Mouse (Mus musculus) left cerebral cortex, postnatal 10 days (tissue): ENCODE results near the gene Cpsf3. TPM values are rescaled to one million over a fixed set of nuclear protein-coding genes. Genes with fewer than 3 reads are reported as not detected.
A peak's percentile ranks its signal among the peaks of the same experiment; 100 is the strongest.

Experiments used
- DNase-seq, 2 experiments: peaks; one replicate each; pipeline ENCODE4 v3.0.0; 2021 to 2022; ENCODE audit warnings: low spot score in 2 of 2, mixed read lengths in 1 of 2; ENCODE audit errors: extremely low spot score in 1 of 2
- intact Hi-C: fragments of 180-260 bp; cut with DNase I; formaldehyde crosslinking; loops from one replicate; pipeline ENCODE4 v1.15.1; 2025
- total RNA-seq, 2 experiments: library from RNA; stranded (reverse); gene quantifications; 2 replicates each; pipeline ENCODE4 v1.2.3; 2021

Gene Cpsf3
- total RNA-seq: 10 to 100 TPM; 48.4 to 49.3 TPM

DNA sequence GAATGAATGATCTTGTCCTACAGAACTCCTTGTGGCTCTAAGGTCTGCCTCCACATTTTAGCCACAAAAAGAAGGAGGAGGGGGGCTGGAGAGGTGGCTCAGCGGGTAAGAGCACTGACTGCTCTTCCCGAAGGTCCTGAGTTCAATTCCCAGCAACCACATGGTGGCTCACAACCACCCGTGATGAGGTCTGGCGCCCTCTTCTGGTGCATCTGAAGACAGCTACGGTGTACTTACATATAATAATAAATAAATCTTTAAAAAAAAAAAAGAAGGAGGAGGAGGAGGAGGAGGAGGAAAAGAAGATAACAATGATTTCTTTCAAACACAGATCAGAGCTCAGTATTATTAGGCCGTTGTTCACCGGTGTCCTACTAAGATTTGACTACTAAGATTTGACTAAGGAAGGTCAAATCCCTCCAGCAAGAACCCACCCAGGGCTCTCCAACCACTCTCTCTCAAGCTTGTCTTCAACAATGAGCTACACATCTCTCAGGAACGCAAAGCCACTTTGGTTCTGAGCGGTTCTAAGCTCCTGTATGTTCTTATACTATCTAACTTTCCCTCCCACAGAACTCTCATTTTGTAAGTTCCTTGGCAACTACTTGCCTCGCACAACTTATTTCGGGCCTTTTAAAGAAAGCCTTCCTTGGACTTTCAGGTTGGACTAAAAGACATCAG, at the start of gene Cpsf3:
TSS of gene Cpsf3 (plus strand) at position 631 of the 681 bp plus-strand sequence.
- DNase-seq: no peak
- intact Hi-C loops: no loop called here

DNA sequence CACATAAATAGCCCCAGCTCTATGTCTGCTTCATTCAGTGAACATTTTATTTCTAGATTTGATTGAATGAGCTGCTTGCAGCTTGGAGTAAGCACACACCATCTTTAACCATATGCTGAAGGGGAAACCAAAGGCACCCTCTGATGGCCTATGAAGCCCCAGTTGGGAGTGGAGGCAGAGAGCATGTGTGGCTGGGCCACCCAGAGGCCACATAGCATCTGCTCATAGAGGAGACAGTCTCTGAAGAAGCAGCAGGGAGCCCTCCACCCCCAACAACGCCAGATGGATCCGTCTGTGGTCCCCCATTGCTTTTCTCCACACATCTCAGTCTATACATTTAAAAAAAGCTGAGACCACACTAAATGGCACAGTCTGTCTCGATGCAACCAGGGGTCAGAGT, 43.2 kb upstream of the Cpsf3 start:
- no peak for DNase-seq
- intact Hi-C loops: no loop called here

DNA sequence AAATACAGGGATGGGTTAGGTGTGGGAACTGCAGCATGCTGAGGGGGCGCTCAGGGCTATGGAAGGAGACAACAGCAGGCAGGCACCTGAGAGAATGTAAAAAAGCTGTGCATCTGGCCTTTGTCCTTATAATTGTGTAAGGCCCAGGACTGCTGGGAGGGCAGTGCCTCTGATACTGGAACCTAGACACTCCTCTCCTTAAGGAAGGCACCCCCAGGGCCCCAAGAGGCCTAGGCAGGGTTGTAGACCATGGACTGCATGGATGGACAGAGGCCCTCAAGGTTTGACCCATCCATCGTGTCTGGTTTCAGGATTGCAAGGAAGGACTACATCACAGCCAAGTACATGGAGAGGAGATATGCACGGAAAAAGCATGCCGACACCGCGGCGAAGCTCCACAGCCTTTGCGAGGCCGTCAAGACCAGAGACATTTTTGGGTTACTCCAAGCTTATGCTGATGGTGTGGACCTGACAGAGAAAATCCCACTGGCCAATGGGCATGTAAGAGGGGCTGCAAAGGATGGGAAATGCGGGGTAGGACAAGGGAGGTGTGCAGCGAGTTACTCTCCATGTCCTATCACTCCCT, 40.7 kb upstream of the Cpsf3 start:
- intact Hi-C loops: no loop called here

DNA sequence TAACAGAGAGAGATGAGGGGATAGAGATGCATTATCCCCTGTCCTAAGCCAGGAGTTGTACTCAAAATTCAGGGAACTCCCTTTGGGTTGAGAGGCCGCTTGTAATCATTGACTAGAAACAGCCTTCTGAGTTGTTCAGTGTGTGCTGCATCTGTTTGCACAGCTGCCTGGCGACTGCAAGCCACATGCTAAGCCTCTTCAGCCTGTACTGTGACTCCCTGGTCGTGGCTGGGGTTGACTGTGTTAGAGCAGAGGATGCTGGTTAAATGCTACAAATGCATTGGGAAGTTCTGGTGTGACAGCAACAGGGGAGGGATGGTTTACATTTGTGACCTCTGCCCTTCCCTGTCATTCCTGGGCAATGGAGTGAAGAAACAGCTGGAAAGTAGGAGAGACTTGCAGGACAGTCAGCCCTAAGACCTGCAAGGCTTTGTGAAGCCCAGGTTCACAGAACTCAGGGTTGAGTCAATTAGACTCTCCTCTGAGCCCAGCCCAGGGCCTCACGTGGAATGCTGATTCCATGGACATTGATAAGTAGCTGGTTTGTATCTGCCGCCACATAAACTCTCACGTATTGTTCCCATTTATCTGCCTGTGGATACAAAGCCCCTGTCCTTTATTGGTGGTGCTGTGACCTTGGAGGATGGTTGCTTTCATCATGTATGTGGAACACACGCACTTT, 37.3 kb upstream of the Cpsf3 start:
- intact Hi-C loops: no loop called here
- no peak for DNase-seq

More for the DNA sequence above, 40.7 kb upstream of the Cpsf3 start:
- no peak for DNase-seq

DNA sequence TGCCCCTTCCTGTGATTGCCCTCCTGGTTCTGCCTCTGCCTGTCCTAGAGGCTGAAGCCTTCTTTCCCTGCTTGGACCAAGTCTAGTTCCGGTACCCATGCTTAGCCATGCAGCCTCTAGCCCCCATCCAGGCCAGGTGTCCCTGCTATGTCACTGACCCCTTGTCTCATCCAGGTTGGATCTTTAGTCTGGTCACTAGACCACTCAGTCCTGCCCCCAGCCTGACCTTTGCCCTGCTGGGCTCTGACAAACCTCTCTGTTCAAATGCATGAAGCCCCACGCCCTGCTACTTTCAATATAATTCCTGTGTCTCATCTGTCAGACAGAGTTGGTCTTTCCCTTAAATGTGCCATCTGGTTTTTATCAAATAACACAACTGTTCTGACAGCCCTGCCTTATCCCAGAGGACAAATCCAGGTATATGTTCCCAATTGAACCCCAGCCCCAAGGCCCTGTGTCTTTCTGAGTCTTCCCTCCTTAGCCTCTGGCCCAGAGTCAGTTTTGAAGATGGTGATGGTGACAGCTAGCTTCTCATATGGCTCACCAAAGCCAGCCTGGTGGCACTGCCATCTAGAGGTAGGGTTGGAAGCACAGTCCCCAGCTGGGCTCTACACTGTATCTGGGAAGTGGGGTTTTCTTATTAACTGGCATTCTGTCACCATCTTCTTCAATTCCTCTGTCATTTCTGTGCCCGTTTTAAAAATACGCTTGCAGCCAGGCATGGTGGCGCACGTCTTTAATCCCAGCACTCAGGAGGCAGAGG, 24.5 kb upstream of the Cpsf3 start:
- intact Hi-C loops: loop anchor here (10.0 kb wide), 1 partner anchor 186 kb away; no protein-coding TSS in a partner anchor
- DNase-seq: no peak

DNA sequence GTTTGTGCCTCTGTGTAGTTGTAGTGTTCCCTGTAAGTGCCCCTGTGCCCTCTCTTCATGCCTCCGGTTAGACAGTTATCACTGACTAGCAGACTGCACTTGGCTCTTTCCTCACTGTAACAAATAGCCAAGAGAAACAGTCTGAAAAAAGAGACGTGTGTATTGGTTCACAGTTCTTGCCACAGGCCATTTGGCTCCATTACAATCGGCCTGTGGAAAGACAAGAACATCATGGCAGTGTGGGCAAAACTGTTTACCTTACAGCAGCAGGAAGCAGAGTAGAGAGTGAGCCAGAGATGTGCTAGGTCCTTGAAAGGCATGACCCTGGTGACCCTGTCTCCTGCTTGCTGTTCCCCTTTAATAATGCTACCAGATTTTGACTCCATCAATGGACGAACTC, 23.7 kb upstream of the Cpsf3 start:
- no peak for DNase-seq
- intact Hi-C loops: loop anchor here (10.0 kb wide), 1 partner anchor 187 kb away; no protein-coding TSS in a partner anchor

DNA sequence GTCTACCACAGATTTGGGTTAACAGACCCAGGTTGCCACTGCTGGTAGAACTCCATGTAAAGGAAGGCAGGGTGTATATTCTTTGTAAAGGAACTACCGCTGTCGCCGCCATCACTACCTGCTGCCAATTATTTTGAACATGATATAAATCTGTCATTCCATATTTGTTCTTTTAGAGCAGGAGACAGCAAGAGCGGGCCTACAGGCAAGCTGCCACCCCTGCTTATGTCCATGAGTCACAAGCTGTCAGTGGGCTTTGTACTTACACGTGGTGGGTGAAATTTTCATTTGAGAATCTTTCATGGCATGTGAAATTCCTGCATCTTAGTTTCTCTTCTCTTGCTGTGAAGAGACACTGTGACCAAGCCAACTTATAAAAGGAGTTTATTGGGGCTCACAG, 21.9 kb upstream of the Cpsf3 start:
- intact Hi-C loops: loop anchor here (10.0 kb wide), 1 partner anchor 188 kb away; no protein-coding TSS in a partner anchor
- DNase-seq: no peak

DNA sequence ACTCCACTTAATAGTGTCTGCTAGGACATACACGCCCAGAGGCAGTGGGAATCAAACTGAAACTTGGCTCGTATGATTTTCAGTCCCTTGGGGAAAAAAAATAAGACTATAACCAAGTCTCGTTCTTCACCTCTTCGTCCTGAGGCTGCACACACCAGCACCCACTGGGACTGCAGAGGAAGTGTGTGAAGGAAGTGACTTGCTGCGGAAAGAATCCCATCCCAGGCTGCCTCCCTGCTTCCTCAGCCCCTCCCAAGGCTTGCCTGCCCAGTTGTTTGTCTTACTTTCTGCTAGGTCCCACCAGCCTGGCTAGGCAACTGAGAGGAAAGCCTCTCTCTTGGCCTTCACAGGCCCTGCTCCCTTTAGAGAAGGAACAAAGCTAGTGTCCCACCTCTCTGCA, 20.9 kb upstream of the Cpsf3 start:
- DNase-seq: peak in 1 of 2 experiments; percentile 42
- intact Hi-C loops: loop anchor here (10.0 kb wide), 1 partner anchor 189 kb away; no protein-coding TSS in a partner anchor

DNA sequence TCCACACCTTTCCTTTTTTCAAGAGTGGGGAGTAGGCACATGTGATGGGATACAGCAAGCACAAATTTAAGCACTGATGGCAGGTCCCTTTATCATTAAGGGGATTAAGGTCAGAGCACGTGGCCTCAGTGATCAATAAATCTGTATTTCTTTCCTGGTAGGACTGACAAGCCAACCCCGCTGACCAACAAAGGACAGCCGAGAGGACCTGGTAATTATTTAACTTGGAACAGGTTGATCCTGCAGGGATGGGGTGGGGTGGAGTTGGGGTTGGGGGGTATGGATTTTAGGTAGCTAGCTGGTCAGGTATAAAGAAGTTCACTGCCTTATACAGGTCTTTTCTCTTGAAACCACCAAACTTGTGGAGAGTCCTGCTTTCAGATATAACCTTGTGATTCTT, 20.2 kb upstream of the Cpsf3 start:
- intact Hi-C loops: loop anchor here (10.0 kb wide), 1 partner anchor 190 kb away; no protein-coding TSS in a partner anchor
- no peak for DNase-seq

DNA sequence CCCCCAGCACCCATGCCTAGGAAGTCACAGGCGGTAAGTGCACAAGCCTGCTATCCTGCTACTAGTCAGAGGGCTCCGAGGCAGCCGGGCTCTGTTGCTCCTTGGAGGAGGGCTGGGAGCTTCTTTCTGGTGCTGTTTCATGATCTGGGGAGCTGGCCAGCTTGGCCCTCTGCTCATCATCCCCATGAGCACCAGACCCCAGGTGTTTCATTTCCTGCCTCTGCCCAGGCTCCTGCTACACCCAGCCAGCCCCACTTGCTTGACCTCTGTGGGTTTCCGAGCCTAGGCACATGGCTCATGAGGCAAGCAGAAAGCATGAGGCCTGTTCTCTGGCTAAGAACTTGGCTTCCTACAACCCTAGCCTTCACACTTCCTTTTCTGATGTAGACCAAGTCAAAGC, 19.7 kb upstream of the Cpsf3 start:
- DNase-seq: no peak
- intact Hi-C loops: loop anchor here (10.0 kb wide), 1 partner anchor 191 kb away; no protein-coding TSS in a partner anchor

DNA sequence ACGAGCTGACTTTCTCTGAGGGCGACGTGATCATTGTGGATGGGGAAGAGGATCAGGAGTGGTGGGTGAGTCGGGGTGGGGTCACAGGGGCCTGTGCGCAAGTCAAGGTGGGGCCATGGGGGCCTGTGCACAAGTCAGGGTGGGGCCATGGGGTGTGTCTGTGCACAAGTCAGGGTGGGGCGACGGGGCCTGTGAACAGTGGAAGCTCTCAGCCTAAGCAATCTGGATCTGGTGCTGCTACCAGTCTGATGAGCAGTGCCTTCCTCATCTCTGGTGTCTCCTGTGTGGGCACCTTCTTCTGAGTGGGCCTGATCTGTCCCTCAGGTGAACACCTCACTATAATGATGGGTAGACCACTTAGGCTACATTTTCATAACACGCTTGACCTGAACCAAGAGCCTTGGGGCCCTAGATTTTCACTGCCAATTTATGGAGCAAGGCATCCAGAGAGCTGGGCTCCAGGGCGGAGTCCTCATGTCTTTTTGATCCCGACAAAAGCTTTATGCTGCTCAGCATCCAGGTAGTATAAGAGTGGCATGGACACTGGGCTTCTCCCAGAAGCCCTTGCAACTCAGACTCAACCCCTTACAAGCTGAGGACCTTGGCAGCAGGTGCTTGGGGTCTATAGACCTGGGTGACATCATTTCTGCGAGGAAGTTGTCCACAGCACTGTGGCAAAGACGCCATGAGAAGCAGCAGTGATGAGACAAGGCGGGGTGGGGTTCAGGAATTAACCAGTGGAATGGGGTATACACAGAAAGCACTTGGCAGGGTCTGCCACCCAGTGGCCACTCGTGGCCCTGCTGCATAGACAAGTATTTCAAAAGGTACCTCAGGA, 19.0 kb upstream of the Cpsf3 start:
- peak; percentile 71 to 81 for DNase-seq
- intact Hi-C loops: loop anchor here (2.0 to 10.0 kb wide), 2 partner anchors 155 to 191 kb away; no protein-coding TSS in a partner anchor

DNA sequence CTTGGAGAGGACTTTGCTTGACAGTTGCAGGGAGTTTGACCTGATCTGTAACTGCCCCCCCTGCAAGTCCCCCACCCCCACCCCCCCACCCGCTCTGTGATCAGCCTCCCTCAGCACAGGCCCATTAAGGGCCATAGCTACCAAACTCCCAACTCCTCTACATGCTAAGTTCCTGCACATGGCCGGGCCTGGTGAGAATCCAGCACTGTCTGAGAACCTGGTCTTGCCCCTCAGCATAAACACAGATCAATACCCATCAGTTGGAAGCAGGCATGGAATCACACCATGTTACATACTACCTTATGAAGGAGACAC, 18.4 kb upstream of the Cpsf3 start:
- DNase-seq: no peak
- intact Hi-C loops: loop anchor here (2.0 to 10.0 kb wide), 2 partner anchors 156 to 192 kb away; no protein-coding TSS in a partner anchor

DNA sequence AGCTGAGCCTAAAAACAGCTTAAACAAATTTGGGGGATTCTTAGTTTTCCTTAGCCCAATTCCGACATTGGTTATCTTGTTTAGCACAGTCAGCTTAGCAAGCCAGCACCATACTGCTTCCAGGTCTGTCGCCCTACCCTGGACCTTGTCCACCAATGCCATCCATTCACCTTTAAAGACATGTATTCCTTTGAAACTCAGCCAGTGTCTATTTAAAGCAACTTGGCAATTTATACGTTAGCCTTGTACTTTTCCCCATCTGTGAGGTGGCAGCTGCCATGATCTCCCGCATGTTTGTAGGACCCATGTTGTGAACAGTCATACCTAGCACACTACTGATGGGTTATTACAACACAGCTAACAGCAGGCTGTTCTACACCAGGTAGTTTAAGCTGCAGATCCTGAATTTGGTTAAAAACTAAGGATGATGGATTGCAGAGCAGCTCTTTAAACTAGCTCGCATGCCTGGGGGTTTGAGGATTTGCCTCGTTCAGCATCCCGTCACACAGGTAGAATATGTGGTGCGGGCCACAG, 17.0 kb upstream of the Cpsf3 start:
- intact Hi-C loops: loop anchor here (10.0 kb wide), 1 partner anchor 193 kb away; no protein-coding TSS in a partner anchor
- no peak for DNase-seq

DNA sequence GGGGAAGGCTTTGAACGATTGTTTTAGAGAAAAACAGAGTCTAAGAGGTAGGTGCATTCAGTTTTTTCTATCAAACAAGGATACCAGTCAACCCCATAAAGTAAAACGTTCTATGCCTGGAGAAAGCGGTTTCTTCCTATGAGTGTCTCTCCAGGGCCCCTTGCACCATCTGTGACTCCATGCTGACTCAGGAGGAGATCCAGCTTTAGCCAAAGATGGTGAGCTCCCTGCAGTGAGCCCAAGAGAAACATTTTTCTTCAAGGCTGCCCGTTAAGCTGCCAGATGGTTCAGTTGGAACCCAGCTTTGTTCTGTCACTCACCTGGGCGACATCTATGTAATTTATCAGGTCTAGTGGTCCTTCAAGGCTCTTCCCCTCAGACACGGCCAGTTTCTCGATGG, 10.7 kb upstream of the Cpsf3 start:
- intact Hi-C loops: no loop called here
- no peak for DNase-seq

DNA sequence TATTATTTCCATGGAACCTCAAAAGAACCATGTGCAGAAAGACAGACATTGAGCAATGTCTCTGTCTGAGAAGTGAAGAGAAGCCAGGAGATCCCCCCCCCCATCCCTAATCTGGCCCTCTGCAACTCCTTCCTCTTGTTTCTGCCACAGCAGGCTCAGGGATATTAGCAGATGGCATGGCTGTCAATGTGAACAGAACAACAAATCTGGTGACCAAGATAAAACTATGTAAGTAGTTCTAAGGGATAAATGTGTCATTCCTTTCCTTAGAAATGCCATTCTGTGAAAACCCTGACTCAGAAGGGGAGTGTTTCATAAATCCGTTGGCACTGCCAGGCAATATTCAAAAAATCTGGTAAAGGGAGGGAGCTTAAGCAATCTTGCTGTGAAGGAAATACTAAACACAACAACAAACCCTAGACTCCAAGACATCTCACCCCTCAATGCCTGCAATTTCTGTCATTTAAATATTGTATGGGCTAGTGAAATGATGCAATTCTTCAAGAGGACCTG, 7.8 kb upstream of the Cpsf3 start:
- no peak for DNase-seq
- intact Hi-C loops: no loop called here

DNA sequence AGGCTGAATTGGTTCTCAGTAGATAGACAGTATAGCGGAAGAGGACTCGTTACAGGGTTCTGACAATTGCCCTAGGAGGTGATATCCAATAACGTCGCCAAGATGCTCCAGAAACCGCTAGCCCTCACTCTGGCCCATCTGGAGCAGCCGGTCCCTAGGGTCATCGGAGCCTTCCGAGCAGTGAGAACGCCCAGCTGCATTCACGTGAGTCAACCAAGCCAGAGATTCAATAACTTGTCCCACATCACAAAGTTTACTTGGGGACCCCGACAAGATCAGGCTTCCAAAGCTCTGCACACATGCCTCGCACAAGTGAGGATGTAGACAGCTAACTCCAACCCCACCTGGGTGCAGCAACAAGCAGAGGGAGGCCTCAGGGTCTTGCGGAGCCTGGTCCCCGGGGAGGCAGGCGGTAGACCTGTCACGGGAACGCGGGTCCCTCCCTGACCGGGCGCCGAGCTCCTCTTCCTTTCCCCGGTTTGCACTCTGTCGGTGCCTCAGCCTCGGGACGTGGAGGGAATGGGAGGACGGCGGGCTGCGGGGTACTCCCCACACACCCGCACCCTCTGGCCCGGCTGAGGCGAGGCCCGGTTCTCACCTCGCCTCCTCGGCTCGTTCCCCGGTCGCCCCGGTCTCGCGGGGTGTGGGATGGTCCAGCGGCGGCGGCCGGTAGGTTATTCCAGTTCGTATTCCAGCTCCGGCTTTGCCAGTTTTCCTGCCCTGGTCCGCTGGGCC, 484 bp downstream of the Cpsf3 start:
- intact Hi-C loops: no loop called here
- no peak for DNase-seq

DNA sequence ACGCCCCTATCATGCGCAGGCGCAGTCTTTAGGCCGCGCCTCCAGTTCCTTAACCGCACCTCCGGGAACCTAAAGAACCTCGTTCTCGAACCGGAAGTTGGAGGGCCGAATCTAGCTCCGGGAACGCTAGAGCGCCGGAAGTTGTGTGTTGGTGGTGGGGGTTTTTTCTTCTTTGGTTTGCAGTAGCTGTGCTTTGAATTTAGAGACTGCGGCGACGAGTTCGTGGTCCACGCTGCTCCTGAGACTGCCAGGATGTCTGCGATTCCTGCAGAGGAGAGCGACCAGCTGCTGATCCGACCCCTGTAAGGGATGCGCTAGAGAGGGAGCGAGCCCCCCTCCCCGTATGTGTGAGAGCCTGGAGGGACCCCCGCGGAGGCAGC, 1.0 kb downstream of the Cpsf3 start, which contains the start of gene Itgb1bp1:
TSS of gene Itgb1bp1 (minus strand) at position 42 of the 380 bp plus-strand sequence.
- intact Hi-C loops: no loop called here
- DNase-seq: peak; percentile 99
